Mouse (Mus musculus) neural tube, embryonic 14.5 days (tissue): ENCODE results near the gene Iyd. TPM values are rescaled to one million over a fixed set of nuclear protein-coding genes. Genes with fewer than 3 reads are reported as not detected.

Experiments used
- ATAC-seq: fragments of 200-750 bp; cut with Nextera tagmentation; 2 replicates; pipeline ENCODE4 v1.8.0; 2017; ENCODE audit warnings: low read depth, mild to moderate bottlenecking, moderate TSS enrichment, moderate library complexity
- H3K27ac ChIP-seq: fragments of 300-500 bp; sonication (generic); 2 replicates; pipeline ENCODE4 v1.5.1; 2014; ENCODE audit warnings: low read depth, mild to moderate bottlenecking, control low read depth, low read length, moderate library complexity, mixed read lengths
- H3K27me3 ChIP-seq: fragments of 300-500 bp; sonication (generic); 2 replicates; pipeline ENCODE4 v1.6.1; 2014; ENCODE audit warnings: low read length; ENCODE audit not compliant: control insufficient read depth, insufficient read depth
- H3K36me3 ChIP-seq: fragments of 300-500 bp; sonication (generic); 2 replicates; pipeline ENCODE4 v1.6.1; 2014; ENCODE audit warnings: low read length, mixed read lengths; ENCODE audit not compliant: control insufficient read depth, insufficient read depth
- H3K4me1 ChIP-seq: fragments of 300-500 bp; sonication (generic); 2 replicates; pipeline ENCODE4 v1.6.1; 2014; ENCODE audit warnings: low read length; ENCODE audit not compliant: control insufficient read depth, insufficient read depth
- H3K4me2 ChIP-seq: fragments of 300-500 bp; sonication (generic); 2 replicates; pipeline ENCODE4 v1.6.1; 2014; ENCODE audit warnings: mild to moderate bottlenecking, low read depth, low read length, control low read depth
- H3K4me3 ChIP-seq: fragments of 300-500 bp; sonication (generic); 2 replicates; pipeline ENCODE4 v1.5.1; 2014; ENCODE audit warnings: low read depth, low read length, control low read depth, mixed read lengths
- H3K9ac ChIP-seq: fragments of 300-500 bp; sonication (generic); replicated peaks from 2 replicates; pipeline ENCODE4 v1.6.1; 2014; ENCODE audit warnings: low read depth, mild to moderate bottlenecking, control low read depth, low read length, mixed read lengths
- H3K9me3 ChIP-seq: fragments of 300-500 bp; sonication (generic); 2 replicates; pipeline ENCODE4 v1.6.1; 2016; ENCODE audit warnings: low read length; ENCODE audit not compliant: control insufficient read depth
- WGBS: fragments of 180-500 bp; shearing (Covaris S2); extraction: QIAGEN DNeasy Blood & Tissue Kit; methylation state at CpG from one replicate; pipeline ENCODE4 v1.1.7; 2014; 5-methylcytosine and 5-hydroxymethylcytosine counted together
- polyA plus RNA-seq: library from polyadenylated mRNA; unstranded; fragments of >200 nt; fragmentation: Nextera tagmentation; extraction: Ambion mirVana; gene quantifications from 2 replicates; pipeline ENCODE4 v1.2.1, GENCODE M21; 2014

The Iyd gene
- polyA plus RNA-seq, 1 experiment from 2014 or later, result 0.21 TPM

DNA sequence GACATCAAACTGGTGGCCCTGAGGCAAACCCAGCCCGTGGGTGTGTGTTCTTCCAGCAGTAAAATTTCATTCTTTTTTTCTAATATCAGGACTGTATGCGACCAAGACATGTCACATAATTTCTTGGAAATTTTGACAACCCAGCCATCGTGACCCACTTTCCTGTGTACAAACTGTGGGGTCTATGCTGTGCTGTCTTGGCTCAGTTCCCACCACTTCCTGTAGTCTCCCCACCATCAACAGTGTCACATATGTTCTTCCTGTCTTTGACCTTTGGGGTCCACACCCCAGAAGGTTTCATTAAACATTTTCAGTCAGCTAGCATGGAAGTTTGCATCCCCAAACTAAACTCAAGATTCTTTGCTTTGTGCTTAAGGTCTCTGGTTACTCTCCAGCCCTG is 28.6 kb upstream of the Iyd start:
- H3K9me3 ChIP-seq, result no peaks in the 10 kb centered on the region
- H3K4me3 ChIP-seq, result no peak overlapping the region
- peaks cover 4% of the 10 kb centered on the region; the same call in 1 of the 2 replicates for H3K4me1 ChIP-seq
- H3K36me3 ChIP-seq, result no peaks in the 10 kb centered on the region
- no peaks in the 10 kb centered on the region for H3K27me3 ChIP-seq
- H3K9ac ChIP-seq, result no peak overlapping the region
- ATAC-seq, result no peak
- 76% methylated on average over 3 of the region's 3 CpGs for WGBS
- no peak overlapping the region for H3K27ac ChIP-seq
- no peak overlapping the region for H3K4me2 ChIP-seq

DNA sequence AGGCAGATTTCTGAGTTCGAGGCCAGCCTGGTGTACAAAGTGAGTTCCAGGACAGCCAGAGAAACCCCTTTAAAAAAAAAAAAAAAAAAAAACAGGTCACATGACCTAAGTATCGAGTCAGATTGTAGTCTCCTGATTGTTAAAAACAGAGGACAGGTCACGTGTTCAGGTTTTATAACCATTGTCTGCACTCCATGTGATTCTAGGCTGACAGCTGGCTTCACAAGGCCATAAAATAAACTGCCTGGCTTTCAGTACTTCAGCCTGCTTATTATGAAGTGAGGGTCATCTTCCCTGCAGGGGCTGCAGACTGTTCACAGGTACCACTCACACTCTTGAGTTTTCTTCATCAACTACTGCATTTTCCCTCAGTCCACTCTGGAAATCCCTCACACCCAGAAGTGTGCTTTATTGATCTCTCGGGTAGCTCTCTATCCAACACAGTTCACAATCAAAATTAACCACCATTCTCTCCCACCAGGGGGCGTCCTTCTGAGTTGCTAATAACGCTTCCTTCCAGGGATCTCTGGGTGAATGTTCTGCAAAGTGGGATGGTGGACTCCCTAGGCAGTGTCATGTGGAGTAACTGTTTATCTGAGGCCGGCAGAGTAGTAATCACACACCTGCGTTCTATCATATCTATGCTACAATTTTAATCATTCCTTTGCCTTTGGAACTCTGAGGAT is 27.3 kb upstream of the Iyd start:
- Histone ChIP-seq H3K27me3 (no peaks in the 10 kb centered on the region), H3K4me3 (no peak overlapping the region), H3K27ac (no peak overlapping the region), H3K4me2 (no peak overlapping the region), H3K9me3 (no peaks in the 10 kb centered on the region), H3K9ac (no peak overlapping the region), H3K4me1 (peaks cover 4% of the 10 kb centered on the region; the same call in 1 of the 2 replicates), H3K36me3 (no peaks in the 10 kb centered on the region)
- 72% methylated on average over 8 of the region's 8 CpGs for WGBS
- ATAC-seq, result no peak

DNA sequence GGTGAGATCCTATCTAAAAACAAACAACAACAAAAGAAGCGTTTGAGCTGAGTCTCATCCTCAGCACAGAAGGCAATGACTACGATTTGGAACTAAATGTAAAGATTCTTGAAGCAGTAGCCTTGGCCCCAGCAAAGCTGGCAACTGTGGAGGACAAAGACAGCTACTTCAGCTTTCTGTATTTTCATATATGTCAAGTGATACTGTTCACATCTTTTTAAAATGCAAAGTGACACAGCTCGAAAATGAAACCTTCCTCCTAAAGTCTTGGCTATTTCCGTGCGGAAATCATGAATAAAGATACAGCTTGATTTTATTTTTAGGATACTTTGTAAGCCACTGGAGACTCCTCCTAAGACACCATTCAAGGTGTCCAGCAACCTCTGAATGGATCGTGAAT is 26.1 kb upstream of the Iyd start:
- Histone ChIP-seq H3K36me3 (no peaks in the 10 kb centered on the region), H3K4me1 (peaks cover 4% of the 10 kb centered on the region; the same call in 1 of the 2 replicates), H3K9me3 (no peaks in the 10 kb centered on the region), H3K9ac (no peak overlapping the region), H3K27me3 (no peaks in the 10 kb centered on the region), H3K27ac (no peak overlapping the region), H3K4me3 (no peak overlapping the region), H3K4me2 (no peak overlapping the region)
- ATAC-seq, result no peak
- WGBS, result 83% methylated on average over 6 of the region's 6 CpGs

DNA sequence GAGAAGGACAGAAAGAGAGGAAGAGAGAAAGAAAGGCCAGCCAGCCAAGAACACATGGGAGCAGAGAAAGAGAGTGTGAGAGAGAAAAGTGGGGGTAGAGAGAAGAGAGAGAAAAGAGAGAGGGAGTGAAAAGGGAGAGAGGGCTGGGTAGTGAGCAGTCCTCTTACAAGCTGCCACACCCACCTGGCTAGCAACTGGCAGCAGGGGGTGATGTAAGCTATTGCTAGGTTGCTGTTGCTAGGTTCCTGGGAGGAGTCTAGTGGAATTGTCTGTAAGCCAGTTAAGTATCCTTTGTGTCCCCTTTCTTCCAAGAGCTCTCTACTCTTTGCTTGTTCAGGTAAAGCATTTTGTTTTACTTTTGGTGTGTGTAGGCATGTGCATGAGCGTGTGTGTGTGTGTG is 25.4 kb upstream of the Iyd start:
- Histone ChIP-seq H3K27me3 (no peaks in the 10 kb centered on the region), H3K4me2 (no peak overlapping the region), H3K9me3 (no peaks in the 10 kb centered on the region), H3K27ac (no peak overlapping the region), H3K4me3 (no peak overlapping the region), H3K36me3 (no peaks in the 10 kb centered on the region), H3K9ac (no peak overlapping the region), H3K4me1 (peaks cover 4% of the 10 kb centered on the region; the same call in 1 of the 2 replicates)
- no peak for ATAC-seq
- 89% methylated on average over 1 of the region's 1 CpGs for whole genome bisulfite sequencing

DNA sequence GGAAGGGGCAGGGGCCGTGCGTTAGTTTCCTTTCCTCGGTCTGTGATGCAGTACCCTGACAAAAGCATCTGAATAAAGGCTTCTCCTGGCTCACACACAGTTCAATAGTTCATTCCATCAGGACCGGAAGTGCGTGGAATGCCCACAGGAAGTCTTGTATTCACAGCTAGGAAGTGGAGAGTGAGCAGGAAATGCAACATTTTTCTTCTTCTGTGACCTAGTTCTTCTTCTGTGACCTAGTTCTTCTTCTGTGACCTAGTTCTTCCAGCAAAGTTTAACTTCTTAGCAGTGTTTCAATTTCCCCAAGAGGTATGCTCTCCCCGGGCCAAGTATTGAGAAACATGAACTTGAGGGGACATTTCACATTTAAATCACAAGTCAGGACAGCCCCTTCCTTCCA is 23.6 kb upstream of the Iyd start:
- Histone ChIP-seq H3K4me1 (no peaks in the 10 kb centered on the region), H3K27me3 (no peaks in the 10 kb centered on the region), H3K27ac (no peak overlapping the region), H3K36me3 (no peaks in the 10 kb centered on the region), H3K4me2 (no peak overlapping the region), H3K9me3 (no peaks in the 10 kb centered on the region), H3K9ac (no peak overlapping the region), H3K4me3 (no peak overlapping the region)
- no peak for ATAC-seq
- WGBS, result 77% methylated on average over 6 of the region's 6 CpGs

DNA sequence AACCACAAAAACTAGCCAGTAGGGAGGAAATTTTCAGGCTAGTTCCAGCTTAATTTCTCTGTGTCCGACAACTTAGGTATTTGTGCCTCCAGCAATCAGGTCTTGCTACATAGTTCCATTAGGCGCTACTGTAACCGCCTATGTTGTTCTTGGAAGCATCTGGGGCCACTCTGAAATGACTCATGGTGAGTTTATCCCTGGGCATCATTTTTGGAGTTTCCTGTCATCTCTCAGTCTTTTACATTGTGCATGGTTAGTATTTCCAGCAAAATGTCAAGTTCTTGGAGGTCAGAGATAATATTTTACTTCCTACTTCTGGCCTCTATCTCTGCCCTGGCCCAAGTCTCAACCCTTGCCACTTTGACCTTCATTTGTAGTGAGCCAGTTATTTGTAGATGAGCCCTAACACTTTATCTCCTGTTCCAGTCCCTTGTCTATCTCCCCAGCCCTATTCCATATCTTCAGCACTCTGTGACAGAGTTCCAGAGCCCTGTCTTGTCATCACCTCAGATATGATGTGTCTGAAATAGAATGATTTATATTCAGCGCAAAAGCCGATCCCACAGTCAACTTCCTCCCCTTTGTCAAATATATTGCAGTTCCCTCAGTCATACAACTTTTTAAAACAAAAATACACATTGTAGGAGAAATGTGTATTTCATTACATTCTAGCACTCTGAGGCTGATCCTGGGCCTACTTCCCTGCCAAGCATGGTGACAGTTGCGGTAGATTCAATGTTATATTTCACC is 16.8 kb upstream of the Iyd start:
- Histone ChIP-seq H3K27me3 (no peaks in the 10 kb centered on the region), H3K27ac (no peak overlapping the region), H3K9ac (no peak overlapping the region), H3K4me3 (no peak overlapping the region), H3K9me3 (no peaks in the 10 kb centered on the region), H3K4me2 (no peak overlapping the region), H3K4me1 (no peaks in the 10 kb centered on the region), H3K36me3 (no peaks in the 10 kb centered on the region)
- WGBS, result 96% methylated on average over 6 of the region's 6 CpGs
- no peak for ATAC-seq

DNA sequence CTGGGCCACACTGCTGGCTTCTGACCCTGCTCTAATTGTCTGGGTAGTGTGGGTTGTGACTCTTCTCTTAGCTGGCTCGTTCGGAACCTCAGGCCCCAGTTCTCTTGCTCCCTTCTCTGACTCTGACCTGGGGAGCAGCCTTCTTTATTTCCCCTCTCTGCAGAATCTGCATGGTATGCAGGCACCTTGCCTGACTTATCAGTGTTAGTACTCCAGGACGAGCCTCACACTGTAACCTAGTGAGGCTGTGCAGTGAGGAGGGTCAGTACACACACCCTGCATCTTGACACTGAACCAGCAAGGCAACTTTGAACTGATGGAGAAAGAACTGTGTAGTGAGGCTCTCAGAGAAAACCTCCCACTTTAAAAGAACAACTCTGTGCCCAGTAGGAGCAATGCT is 15.5 kb upstream of the Iyd start:
- Histone ChIP-seq H3K9me3 (no peaks in the 10 kb centered on the region), H3K9ac (no peak overlapping the region), H3K27ac (no peak overlapping the region), H3K27me3 (no peaks in the 10 kb centered on the region), H3K4me1 (no peaks in the 10 kb centered on the region), H3K4me2 (no peak overlapping the region), H3K4me3 (no peak overlapping the region), H3K36me3 (no peaks in the 10 kb centered on the region)
- ATAC-seq, result no peak
- 77% methylated on average over 3 of the region's 3 CpGs for WGBS

DNA sequence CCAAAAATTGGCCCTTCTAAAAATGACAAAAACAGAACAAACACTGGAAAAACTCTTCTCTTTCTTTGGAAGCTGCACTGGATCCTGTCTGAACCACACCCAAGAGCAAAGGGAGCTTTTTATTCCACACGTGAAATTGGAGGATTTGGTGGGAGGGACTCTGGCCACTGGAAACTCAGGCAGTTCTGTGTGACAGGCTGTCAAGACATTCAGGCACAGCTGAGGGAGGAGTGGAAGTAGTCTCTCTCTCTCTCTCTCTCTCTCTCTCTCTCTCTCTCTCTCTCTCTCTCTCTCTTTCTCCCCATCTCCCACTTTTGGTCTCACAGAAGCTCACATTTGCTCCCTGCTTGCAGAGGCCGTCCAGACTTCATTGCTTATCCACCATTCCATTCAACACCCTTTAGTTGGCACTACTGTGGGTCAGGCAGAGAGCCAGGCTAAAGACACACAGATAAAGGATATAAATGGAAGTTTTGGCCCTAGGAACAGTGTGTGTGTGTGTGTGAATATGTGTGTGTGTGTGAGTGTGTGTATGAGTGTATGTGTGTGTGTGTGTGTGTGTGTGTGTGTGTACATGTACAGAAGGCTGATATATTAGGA is 14.5 kb upstream of the Iyd start:
- Histone ChIP-seq H3K4me1 (no peaks in the 10 kb centered on the region), H3K9me3 (no peaks in the 10 kb centered on the region), H3K4me3 (no peak overlapping the region), H3K27me3 (no peaks in the 10 kb centered on the region), H3K4me2 (no peak overlapping the region), H3K27ac (no peak overlapping the region), H3K9ac (no peak overlapping the region), H3K36me3 (no peaks in the 10 kb centered on the region)
- 42% methylated on average over 2 of the region's 2 CpGs for WGBS
- ATAC-seq, result no peak

DNA sequence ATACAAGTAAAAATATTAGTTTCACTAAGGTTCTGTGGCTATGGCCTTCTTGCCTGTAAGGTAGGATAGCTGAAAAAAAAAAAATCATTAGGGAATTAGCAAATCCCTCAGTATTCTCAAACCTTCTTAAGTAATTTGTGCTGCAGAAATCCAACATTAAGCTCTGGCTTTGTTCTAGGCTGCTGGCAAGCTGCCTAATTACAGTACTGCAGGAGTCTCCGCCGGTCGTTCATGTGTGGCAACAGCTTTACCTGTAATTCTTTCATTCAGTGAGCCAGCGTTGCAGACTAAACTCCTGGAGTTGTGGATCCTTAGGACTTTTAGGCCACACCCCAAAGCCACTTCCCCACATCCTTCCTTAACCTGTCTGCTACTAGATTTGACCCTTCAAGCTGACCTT is 10.2 kb upstream of the Iyd start:
- Histone ChIP-seq H3K4me1 (no peaks in the 10 kb centered on the region), H3K9ac (no peak overlapping the region), H3K36me3 (no peaks in the 10 kb centered on the region), H3K9me3 (no peaks in the 10 kb centered on the region), H3K27ac (no peak overlapping the region), H3K4me2 (no peak overlapping the region), H3K27me3 (no peaks in the 10 kb centered on the region), H3K4me3 (no peak overlapping the region)
- no peak for ATAC-seq
- WGBS, result 39% methylated on average over 4 of the region's 4 CpGs
